Mouse (Mus musculus): Measurements from ENCODE around the gene Fcgr3. TPM values are rescaled to one million over a fixed set of nuclear protein-coding genes. Genes with fewer than 3 reads are reported as not detected.

Gene Fcgr3
- total and polyA plus RNA-seq, 3 experiments: 3.7 to 8.5 (median 6.1) TPM

GRCm38 (mm10) chr1:171018737-171019136 is 46.0 kb downstream of the Fcgr3 start, which contains the start of gene Fcgr4 (continued):
- TF ChIP-seq SMC3 (IDR thresholded peaks at IDR 0.05; ENCODE audit: low read depth, low read length): no peak
- no peak for TF ChIP-seq RCOR1 (conservative IDR thresholded peaks at IDR 0.05; ENCODE audit: low read depth, low read length)
- no peak for TF ChIP-seq ZNF384 (IDR thresholded peaks at IDR 0.05; ENCODE audit: low read depth, low read length)
- no peak for TF ChIP-seq UBTF (IDR thresholded peaks at IDR 0.05; ENCODE audit: low read depth, low read length)
- peak; percentile 62; the same call in 1 of the 2 replicates for TF ChIP-seq IRF4 (IDR thresholded peaks at IDR 0.05; ENCODE audit: low read depth, low read length)
- peak; percentile 73; the same call in 1 of the 2 replicates for TF ChIP-seq CHD1 (IDR thresholded peaks at IDR 0.05; ENCODE audit: low read depth, low read length)
- TF ChIP-seq PAX5 (IDR thresholded peaks at IDR 0.05; ENCODE audit: low read length): no peak
- TF ChIP-seq MXI1 (IDR thresholded peaks at IDR 0.05; ENCODE audit: low read depth, low read length): peak; percentile 85
- TF ChIP-seq MYC (IDR thresholded peaks at IDR 0.05; ENCODE audit: low read depth, low read length): peak; percentile 88

- Histone ChIP-seq H3K9ac (ENCODE audit: insufficient read depth, low read depth) (no peak overlapping the region), H3K4me3 (replicated peaks in 1 of 3; ENCODE audit: low read depth in 2 of 3, low read length in 2 of 3, poor library complexity in 1 of 3) (no peak overlapping the region), H3K27me3 (replicated peaks) (no peaks in the 10 kb centered on the region), H3K9me3 (replicated peaks; ENCODE audit: low read length) (peaks cover 6% of the 10 kb centered on the region), H3K79me2 (replicated peaks; ENCODE audit: control insufficient read depth, extremely low read depth, insufficient read depth, poor library complexity, severe bottlenecking) (no peaks in the 10 kb centered on the region), H3K27ac (ENCODE audit: insufficient read depth, low read depth) (peak overlapping the region; percentile 4; the same call in 1 of the 2 replicates), H3K36me3 (replicated peaks in 1 of 2; ENCODE audit: control insufficient read depth in 1 of 2, insufficient read depth in 1 of 2, low read length in 1 of 2) (peaks cover 12 to 26% of the 10 kb centered on the region in 2 experiments), H3K4me1 (ENCODE audit: control insufficient read depth in 1 of 2, insufficient read depth in 2 of 2) (peaks cover 16 to 44% of the 10 kb centered on the region in 2 experiments), H3K4me2 (ENCODE audit: insufficient read depth, low read depth, poor library complexity, severe bottlenecking) (no peak overlapping the region)
- TF ChIP-seq MYC (IDR thresholded peaks at IDR 0.05; ENCODE audit: low read depth, low read length) (no peak), IRF4 (IDR thresholded peaks at IDR 0.05; ENCODE audit: low read depth, low read length) (no peak), USF1 (IDR thresholded peaks at IDR 0.05; ENCODE audit: low read depth, low read length) (no peak), ETS1 (conservative IDR thresholded peaks at IDR 0.05; ENCODE audit: low read depth, low read length) (no peak), ELF1 (IDR thresholded peaks at IDR 0.05; ENCODE audit: low read depth, low read length) (no peak), PAX5 (IDR thresholded peaks at IDR 0.05; ENCODE audit: low read length) (no peak), UBTF (IDR thresholded peaks at IDR 0.05; ENCODE audit: low read depth, low read length) (no peak), CHD2 (IDR thresholded peaks at IDR 0.05; ENCODE audit: low read length) (no peak), POLR2AphosphoS2 (IDR thresholded peaks at IDR 0.05; ENCODE audit: low read depth, low read length) (no peak), JUN (IDR thresholded peaks at IDR 0.05; ENCODE audit: insufficient read depth, low read depth, low read length) (no peak), MEF2A (IDR thresholded peaks at IDR 0.05; ENCODE audit: borderline replicate concordance, low read depth, low read length) (no peak), CTCF (conservative IDR thresholded peaks at IDR 0.05 in 1 of 2, IDR thresholded peaks at IDR 0.05 in 1 of 2; ENCODE audit: low read depth in 2 of 2, low read length in 2 of 2) (no peak), ZMIZ1 (IDR thresholded peaks at IDR 0.05; ENCODE audit: low read depth, low read length) (no peak), CHD1 (IDR thresholded peaks at IDR 0.05; ENCODE audit: low read depth, low read length) (no peak), NRF1 (IDR thresholded peaks at IDR 0.05; ENCODE audit: low read depth, low read length) (no peak)
- in situ Hi-C loops (cut with MboI; ENCODE audit: low pct_ligation_motif_present, low pct_unique_long_range_greater_than_20kb, low sequenced_read_pairs): no loop called here
- no peak for DNase-seq (ENCODE audit: extremely low read depth)
- dilution Hi-C loops (cut with MboI; ENCODE audit: extremely low pct_ligation_motif_present, extremely low pct_unique_long_range_greater_than_20kb, low sequenced_read_pairs): no loop called here
Measured at GRCm38 (mm10) chr1:171017468-171018158, 47.1 kb downstream of the Fcgr3 start.

Measured in CH12.LX (cell line).